Mouse (Mus musculus) kidney, postnatal 25 days (tissue): ENCODE measurements at regions not wholly inside any gene's neighbourhood (a gene's known extent, or its start where the extent isn't known, plus 50 kb on each side); places are given as distances from the start of the nearest gene placed in this dataset.

Experiments used
- DNase-seq, 2 experiments: peaks; one replicate each; pipeline ENCODE4 v3.0.0; 2021; ENCODE audit warnings: mixed read lengths in 2 of 2

DNA sequence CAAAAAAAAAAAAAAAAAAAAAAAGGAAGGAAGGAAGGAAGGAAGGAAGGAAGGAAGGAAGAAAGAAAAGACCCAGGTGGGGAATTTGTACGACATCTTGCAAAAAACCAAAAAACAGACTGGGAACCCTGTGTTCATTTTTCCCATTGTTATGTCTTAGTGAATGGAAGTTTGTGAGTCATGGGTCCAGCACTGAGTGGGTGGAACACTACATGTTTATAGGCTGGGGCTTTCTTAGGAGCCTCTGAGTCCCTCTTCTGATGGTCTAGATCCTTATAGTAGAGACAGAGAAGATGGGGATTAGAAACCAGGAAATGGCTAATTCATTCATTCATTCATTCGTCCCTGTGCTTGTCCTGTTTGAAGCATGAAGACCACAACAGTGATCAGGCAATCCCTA lies 105.5 kb downstream of the Tpra1 start:
- DNase-seq, result no peak

DNA sequence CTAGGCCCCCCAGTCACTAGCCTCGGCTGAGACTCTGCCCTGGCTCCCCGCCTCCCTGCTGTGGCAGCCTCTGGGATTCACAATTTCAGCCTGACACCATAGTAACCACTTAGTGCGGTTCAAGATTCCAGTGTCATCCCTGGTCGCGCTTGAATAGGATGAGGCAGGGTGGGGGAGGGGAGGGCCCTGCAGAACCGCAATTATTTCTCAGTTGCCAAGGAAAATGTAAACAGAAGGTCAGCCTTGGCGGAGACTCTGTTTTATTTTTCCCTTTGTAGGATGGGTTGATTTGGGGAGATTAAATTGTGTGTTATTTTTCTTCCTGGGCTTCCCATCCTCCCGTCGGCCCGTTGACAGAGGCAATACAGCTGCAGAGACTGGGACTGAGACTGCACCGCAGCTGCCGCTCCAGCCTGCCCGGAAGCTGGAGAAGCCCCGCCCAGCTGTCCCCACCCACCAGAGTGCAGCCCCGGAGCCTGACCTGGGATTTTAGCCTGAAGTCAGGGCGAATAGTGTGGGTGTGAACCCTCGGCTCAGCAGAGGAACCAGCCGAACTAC lies 106.6 kb downstream of the Tpra1 start:
- peak; percentile 62 to 65 for DNase-seq

DNA sequence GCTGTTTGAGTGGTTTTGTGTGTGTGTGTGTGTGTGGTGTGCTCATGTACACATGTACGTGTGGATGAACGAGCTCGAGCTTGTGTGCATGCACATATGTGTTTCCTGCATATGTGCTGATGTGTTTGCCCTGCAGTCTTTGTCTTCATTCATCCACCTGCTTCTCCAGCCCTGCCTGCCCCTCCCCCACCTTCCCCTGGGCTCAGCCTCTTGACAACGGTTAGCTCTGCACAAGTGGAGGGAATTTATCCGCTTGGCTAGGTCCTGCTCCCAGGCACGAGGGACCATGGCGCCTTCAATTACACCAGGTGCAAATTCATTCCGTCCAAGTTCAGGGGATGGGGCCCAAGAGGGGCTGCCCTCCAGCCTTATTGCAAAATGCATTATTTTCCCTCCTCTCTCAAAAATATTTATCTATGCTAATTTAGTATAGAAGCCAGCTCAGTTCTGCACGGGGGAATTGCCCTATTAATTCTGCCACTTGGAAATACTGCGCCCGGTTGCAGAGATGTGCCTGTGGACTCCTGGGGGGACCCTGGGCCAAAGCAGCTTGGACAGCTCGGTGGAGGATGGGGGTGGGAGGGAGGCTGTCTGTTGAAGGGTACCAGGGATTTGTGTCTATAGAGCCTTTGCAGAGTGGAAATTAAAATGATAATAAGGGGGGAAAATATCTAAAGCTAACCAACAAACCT lies 111.1 kb downstream of the Tpra1 start:
- DNase-seq, result no peak

DNA sequence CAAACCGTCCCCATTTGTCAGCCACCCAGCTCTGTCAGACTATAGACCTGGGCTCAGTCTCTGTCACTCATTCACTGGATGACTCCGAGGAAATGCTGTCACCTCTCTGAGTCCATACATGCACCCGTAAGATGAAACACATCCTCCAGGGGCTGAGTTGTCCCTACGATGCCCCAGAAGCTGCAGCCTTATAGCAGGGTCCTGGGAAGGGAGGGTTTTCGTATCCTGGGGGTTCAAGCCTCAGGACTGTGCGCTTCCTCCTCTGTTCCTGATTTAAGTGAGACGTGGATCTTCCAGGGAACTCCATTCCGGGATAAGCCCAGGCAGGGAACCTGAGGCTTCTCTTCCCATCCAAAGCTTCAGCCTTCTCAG lies 111.6 kb downstream of the Tpra1 start:
- no peak for DNase-seq

DNA sequence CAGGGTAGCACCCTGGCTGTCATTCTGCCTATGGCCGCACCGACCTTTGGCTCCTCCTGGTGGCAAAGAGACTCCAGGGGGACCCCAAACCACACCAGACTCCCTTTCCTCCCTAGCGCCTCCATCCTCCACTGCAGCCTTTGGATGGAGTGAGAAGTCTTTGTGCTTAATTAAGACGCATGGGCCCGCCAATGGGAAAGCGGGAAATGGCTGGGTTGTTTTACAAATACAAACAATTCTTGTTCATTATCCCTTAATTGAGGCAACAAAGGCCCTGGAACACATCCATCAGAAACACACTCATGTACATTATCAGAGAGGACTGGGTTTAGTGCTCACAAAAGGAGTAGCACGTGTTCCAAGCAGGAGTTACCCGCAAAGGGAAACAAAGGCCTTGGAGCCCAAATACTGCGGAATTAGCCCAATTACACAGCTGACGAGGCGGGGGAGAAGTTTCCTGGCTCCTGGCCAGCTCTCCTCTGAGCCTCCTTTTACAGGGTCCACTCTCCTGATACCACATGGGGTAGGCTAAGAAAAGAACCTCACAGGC lies 122.1 kb downstream of the Tpra1 start:
- no peak for DNase-seq

DNA sequence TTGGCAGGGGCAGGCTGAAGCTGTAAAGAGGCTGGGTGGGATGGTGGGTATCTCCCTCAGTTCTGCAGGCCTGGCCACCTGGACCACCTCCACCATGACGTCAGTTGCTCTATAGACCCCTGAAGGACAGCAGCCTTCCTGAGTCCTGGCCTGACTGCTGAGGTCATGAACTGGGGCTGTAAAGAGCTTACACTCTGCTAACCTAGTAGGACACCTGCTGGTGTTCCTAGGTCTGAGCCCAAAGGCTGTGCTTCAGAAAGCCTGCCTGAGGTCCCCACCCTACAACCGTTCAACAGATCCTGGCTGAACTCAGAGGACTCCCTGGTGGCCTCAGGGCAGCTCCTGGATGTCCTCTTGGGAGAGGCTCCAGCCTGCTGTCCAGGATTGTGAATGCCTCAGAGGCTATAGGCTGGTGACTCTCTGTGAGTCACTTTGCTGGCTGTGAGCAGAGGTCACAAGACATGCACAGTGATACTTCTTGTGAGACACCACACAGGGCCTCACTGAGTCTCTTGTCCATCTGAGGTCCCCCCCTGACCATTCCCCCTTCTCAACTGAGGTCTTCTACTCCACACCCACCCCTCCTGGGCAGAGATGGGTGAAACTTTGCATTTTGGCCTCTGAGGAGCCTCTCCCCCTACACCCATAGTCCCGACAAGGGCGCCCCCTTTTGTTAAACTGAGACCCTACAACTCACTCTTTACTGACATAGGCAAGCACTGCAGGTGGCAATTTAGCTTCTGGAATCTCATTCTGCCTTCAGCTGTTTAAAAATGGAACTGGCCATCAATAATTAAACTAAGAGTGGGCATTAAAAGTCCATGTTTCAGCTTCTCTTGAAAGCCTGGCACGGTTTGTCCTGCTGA lies 131.6 kb downstream of the Tpra1 start:
- peak in 1 of 2 experiments; percentile 18 for DNase-seq

DNA sequence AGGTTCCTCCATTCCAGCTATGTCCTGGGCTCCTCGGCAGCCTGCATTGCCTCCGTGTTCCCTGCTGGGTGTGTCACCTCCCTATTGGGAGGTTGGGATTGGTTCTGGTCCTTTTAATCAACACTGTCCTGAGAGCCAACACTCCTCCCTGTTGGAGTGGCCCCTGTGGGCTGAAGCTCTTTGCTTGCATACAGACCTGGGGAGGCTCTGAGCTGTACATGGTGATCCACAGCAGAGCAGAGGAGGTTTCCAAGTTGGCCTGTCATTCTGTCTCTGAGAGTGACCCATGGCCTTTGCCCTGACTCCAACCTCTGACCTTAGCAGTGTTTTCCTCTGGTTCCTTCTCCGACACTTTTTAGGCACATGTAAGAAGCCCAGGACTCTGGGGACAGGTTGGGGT lies 132.4 kb downstream of the Tpra1 start:
- DNase-seq, result no peak

DNA sequence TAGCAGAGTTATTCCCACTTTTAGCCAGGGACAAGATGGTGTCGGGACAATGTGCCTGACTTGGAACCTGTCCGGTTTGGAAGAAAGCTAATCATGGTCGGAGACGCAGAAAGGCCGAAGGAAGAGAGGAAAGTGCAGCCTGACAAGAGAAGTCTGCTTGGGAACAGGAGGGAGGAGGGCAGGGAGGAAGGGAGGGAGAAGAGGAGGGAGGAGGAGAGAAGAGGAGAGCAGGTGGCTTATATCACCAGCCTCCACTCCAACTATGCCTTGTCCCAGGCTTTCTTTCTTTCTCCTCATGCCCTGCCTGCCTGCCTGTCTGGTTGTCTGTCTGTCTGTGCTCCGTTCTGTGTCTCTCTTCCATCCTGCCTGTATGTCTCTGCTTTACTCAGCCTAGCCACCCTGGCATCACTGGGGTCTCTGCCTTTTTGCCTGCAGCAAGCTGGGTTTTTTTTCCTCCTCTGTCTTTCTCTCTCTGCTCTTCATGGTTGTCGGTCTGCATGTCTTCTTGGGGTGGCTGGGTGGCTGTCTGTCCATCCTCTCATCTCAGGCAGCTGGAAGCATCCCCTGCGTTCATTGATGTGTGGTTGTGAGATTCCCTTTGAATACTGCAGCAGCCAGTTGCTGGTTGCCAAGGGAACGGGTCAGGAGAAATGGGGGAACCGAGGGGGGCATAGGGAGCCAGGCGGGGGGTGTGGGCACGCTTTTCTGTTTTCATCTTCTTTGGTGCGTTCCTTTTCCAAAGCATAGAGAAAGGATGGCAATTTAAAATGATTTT lies 133.2 kb downstream of the Tpra1 start:
- DNase-seq, result no peak

DNA sequence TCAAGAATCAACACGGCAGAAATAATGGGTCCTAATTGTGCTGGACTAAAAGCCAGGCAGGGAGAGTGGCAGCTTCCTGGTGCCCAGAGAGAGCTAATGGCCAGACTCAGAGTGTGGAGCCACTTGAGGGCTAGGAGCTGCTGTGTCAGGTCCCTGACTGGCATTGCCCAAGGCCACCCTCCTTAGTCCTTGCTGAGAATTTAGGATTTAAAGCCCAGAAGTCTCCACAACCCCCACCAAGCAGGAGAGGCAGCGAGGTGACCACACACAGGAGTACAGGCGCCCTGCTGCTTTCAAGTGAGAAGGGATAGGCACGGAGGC lies 133.7 kb downstream of the Tpra1 start:
- DNase-seq, result no peak

DNA sequence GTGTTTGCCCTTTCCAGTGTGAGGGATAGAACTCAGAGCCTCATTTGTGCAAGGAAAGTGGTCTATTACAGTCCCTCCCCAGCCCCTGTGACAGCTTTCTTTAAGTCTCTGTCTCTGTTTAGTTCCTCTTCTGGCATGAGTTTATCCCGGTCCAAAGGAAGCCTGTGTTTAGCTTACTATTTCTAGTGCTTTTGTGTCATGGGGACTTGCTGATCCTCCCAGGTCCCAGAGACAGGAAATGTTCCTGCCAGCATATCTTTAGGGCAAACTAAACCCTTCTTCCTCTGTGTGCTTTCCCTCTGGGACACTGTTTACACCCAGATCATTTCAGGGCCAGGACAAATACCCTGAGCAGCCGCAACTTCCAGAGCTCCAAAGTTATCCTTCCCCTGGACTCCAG lies 135.3 kb downstream of the Tpra1 start:
- no peak for DNase-seq

DNA sequence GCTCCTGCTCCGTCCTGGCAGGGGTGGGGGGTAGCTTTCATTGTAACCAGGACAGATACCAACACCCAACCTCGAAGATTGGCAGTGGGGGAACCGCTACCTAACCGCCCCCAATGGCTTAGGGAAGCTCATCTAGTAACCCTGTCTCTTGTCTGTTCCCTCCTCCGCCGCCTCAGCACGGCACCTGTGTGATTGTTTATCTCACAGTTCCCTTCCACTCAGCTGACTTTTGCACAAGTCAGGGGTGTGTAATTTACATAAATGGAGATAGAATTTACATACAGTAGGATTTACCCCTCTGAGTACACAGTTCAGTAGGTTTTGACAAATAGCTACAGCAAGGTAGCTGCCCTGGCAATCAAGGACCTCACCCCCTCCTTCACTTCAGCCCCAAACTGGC lies 135.8 kb downstream of the Tpra1 start:
- no peak for DNase-seq

DNA sequence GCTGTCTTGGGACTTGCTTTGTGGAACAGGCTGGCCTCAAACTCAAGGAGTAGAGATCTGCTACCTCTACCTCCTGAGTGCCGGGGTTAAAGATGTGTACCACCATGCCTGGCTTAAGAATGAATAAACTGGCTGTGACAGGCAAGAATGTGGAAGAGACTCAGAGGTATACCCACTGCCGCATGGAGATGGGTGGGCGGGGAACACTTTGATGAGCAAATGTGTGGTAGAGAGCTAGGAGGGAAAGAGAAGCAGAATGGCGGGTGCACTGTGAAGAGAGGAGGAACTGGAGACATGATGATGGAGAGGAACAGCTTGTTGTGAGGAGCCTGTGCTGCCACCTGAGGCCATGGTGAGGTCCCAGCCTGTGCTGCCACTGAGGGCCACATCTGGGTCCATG lies 138.9 kb downstream of the Tpra1 start:
- no peak for DNase-seq

DNA sequence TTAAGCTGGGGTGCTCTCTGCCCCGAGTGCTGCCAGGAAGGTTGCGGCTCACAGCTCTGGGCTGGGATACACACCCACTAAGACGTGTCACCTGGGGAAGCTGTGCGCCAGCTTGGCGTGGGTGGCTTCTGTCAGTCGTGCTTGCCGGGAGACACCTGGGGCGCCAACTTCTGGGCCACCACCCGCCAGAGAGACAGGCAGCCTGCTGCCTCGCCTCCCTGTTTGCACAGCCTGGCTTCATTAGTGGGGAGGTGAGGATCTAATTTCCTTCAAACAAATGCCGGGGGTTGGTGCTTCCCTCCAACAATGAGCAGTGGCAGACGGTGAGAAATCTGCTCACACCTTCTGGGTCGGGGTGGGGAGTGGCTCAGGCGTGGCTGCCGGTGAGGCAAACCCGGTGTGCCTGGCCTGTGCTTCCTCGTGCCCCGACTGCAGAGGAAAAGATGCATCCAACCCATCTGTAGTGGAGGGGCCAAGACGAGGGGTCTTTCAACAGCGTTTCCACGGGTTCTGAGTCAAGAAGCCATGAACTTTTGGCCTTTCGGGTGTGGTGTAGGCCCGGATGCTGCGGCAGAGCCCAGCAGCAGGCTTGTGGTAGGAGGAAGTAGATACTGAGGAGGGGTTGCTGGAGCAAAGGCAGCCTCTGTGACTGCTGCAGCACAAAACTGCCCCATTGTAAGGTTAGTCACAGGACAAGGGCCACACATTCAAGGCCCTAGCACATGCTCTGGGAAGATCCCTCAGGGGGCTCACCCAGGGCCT lies 140.6 kb downstream of the Tpra1 start:
- DNase-seq, result no peak

DNA sequence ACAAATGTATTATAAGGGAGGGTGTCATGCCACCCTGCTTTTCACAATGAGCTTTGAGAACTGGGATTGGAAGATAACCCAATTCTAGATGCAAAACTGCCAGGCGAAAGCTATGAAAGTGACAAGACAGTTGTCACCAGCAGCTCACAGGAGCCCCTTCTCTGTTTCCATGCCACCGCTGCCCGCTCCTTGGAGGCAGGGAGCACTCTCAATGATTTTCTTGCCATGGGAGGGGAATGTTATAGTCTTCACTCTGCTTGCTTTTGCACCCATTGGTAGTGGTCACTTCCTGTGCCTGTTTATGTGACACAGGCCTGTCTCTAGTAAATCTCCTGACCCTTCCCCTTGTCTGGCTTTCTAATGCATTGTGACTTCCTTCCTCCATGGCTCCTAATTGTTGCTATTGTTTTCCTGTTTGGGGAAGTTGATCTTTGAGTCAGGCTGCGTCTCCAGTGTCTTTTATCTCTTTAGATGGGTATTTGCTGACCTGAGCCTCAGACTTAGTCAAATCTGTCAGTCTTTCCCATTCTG lies 143.4 kb downstream of the Tpra1 start:
- no peak for DNase-seq

DNA sequence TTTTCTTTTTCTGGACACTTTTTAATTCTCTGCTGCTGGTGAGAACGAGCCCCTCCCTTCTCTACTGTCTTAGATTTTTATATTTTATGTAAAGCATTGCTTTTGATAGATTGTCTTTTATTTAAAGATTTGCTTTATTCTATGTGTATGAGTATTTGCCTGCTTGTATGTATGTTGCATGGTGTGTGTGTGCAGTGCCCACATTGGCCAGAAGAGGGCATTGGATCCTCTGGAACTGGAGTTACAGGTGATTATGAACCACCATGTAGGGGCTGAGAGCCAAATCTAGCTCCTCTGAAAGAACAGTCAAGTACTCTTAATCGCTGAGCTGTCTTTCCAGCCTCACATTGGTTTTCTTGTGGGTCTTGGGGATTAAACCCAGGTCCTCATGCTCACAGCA lies 144.4 kb downstream of the Tpra1 start:
- DNase-seq, result peak in 1 of 2 experiments; percentile 28

DNA sequence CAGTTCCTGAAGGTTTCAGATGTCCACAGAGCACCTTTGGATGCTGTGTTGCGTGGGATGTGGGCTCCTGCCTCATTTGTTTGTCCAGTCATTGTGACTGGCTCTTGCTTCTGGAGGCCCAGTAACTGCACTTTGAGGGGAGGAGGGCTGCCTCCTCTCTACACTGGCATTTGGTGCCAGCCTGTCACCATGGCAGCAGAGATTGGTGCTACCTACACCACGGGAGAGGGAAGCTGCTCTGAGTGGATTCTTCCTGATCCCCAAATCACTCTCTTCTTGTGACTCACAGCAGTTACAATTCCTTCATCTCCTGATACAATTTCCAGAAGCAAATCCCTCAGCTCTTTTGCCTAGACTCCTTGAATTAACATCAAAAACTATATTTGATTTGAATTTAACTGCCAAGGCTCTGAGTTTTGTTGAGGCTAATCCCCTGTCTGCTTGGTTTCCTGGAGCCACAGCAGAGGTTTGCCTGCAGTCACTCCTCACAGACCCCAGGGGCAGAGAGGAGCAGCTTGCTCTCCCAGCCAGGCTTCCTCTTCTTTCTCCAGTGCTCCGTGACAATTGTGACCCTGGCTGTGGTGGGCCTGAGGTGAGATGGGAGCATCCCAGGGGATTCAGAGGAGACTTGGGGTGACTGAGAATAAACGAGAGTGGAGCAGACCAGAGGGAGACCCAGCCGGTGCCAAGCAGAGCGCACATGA lies 145.7 kb downstream of the Tpra1 start:
- DNase-seq, result no peak

DNA sequence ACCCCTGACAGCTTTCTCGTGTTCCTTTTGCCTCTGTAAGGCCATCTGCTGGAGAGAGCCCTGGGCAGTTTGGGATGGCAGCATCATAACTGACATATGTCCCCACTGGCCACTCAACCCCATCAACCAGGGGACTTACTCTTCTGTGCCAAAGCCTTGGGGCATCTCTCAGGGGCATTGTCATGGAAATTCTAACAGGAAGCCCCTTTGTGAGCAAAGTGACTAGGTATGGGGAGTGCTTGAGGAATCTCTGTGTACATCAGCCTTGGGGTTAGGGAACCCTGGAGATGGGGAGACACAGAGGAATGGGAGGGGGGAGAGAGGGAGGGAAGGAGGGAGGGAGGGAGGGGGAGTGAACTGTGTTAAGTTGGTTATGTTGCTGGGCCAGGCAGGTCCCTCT lies 147.2 kb downstream of the Tpra1 start:
- no peak for DNase-seq

DNA sequence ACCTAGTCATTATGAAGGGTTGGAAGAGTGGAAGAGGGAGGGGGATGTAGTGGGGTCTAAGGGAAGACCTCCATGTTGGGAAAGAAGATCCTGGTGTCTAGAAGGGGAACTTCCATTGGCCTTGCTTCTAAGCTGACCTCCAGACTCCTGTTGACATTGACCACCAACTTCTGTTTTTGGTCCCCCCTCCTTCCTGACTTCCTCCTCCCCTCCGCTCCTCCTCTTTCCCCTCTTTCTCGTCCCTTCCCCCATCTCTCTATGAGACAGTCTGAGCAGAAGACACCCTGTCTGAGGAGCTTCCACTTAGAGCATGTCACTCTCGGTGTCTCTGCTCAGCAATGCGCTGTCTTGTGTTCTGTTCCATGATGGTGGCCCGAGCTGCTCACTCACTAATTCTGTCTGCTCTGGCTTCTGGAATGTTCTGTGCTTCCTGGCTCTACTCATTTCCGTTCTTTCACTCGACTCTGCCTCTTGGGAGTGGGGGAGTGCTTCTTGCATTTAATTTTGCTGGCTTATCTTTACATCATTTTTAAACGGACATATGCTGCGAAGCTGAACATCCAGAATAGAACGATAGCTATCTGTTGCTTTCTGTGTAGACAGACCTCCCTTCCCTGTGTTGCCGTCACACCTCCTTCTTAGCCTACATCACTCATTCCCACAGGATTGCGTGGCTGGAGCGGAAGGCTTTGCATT lies 148.7 kb downstream of the Tpra1 start:
- no peak for DNase-seq

DNA sequence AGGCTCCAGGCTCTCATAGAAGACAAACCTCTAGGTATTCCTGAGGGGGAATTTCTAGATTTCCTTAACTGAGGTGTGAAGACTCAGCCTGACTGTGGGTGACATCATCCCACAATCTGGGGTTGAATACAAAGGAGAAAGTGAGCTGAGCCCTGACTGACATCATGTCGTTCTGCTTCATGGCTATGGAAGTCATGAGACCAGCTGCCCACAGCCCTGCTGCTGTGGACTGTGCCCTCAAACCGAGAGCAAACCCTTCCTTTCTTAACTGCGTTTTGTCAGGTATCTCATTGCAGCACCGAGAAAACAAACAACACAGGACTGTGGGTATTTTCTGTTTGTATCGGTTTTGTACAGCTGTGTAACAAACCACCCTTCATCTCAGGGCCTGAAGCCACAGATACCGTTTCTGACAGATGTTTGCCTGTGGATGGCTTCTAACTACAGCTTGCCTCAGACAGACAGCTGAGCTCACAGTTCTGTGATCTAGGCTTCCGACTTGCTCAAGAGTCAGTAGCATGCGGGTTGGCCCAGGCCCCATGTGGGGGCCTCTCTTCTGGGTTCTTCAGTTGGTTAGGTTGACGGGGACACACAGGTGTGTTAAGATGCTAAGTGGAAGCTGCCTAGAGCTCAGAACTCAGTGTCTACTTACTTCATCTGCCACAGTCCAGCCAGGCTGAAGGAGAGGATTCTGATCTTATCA lies 150.9 kb downstream of the Tpra1 start:
- DNase-seq, result no peak

DNA sequence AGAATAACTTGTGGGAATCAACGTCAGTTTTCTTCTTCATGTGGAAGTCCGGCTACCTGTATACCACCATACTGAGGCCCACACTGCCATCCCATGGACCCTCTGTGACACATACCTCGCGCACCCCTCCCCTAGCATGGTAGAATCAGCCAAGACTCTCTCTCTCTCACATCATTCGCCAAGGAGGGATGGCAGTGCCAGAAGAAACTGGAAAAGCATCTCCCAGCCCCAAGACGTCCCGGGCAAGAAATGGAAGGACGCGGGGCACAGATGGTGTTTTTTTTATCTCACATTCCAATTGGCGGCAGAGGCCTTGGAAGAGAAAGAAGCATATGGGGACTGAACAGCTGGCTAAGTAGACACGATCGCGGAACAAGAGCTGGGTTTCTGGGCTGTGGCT lies 152.0 kb downstream of the Tpra1 start:
- DNase-seq, result no peak
